Mouse (Mus musculus) CH12.LX (cell line): ENCODE measurements around the gene Calcoco1. TPM values are rescaled to one million over a fixed set of nuclear protein-coding genes. Genes with fewer than 3 reads are reported as not detected.

Experiments
- DNase-seq: peaks from one replicate; pipeline ENCODE4 v3.0.0-alpha.2; 2013; ENCODE audit errors: extremely low read depth
- H3K27ac ChIP-seq: 2 replicates; pipeline ENCODE4 v1.5.1; 2012; ENCODE audit warnings: low read depth, mild to moderate bottlenecking, control low read depth, moderate library complexity; ENCODE audit not compliant: insufficient read depth
- H3K27me3 ChIP-seq: replicated peaks from 2 replicates; pipeline ENCODE3; 2012; ENCODE audit warnings: inconsistent platforms
- H3K36me3 ChIP-seq, 2 experiments: replicated peaks in 1 of 2; 2 replicates each; pipeline versions ENCODE3 to v1.6.1; 2012; ENCODE audit warnings: inconsistent platforms in 1 of 2, low read length in 1 of 2, mild to moderate bottlenecking in 1 of 2, mixed read lengths in 1 of 2, moderate library complexity in 1 of 2; ENCODE audit not compliant: control insufficient read depth in 1 of 2, insufficient read depth in 1 of 2
- H3K4me1 ChIP-seq, 2 experiments: 2 replicates each; pipeline ENCODE4 v1.6.1; 2012; ENCODE audit warnings: inconsistent platforms in 1 of 2, moderate library complexity in 1 of 2; ENCODE audit not compliant: insufficient read depth in 2 of 2, control insufficient read depth in 1 of 2
- H3K4me2 ChIP-seq: 2 replicates; pipeline ENCODE4 v1.6.1; 2012; ENCODE audit warnings: low read depth, mild to moderate bottlenecking, control low read depth; ENCODE audit not compliant: poor library complexity, insufficient read depth, severe bottlenecking
- H3K4me3 ChIP-seq, 3 experiments: fragments of 150-350 bp in 1 of 3; sonication (generic) in 1 of 3; replicated peaks in 1 of 3; 2 replicates each; pipeline versions ENCODE3 to v1.5.1; 2011 to 2012; ENCODE audit warnings: low read depth in 2 of 3, low read length in 2 of 3, mild to moderate bottlenecking in 2 of 3, moderate library complexity in 2 of 3, control low read depth in 1 of 3, improper control_type of control experiment in 1 of 3, inconsistent platforms in 1 of 3, mixed read lengths in 1 of 3; ENCODE audit not compliant: poor library complexity in 1 of 3
- H3K79me2 ChIP-seq: replicated peaks from 2 replicates; pipeline ENCODE4 v1.6.1; 2012; ENCODE audit warnings: mild to moderate bottlenecking, moderate library complexity; ENCODE audit not compliant: control insufficient read depth, poor library complexity, insufficient read depth, severe bottlenecking; ENCODE audit errors: extremely low read depth
- H3K9ac ChIP-seq: 2 replicates; pipeline ENCODE4 v1.6.1; 2012; ENCODE audit warnings: low read depth, mild to moderate bottlenecking, control low read depth, moderate library complexity; ENCODE audit not compliant: insufficient read depth
- H3K9me3 ChIP-seq: replicated peaks from 2 replicates; pipeline ENCODE3; 2012; ENCODE audit warnings: low read length, inconsistent platforms, mixed read lengths
- CHD2 ChIP-seq: IDR thresholded peaks from 2 replicates; pipeline ENCODE4 v1.6.1; 2011; ENCODE audit warnings: low read length, improper control_type of control experiment
- ELF1 ChIP-seq: IDR thresholded peaks from 2 replicates; pipeline ENCODE4 v1.6.1; 2014; ENCODE audit warnings: low read depth, mild to moderate bottlenecking, inconsistent platforms, low read length, improper control_type of control experiment
- EP300 ChIP-seq: IDR thresholded peaks from 2 replicates; pipeline ENCODE4 v1.6.1; 2011; ENCODE audit warnings: low read length, improper control_type of control experiment
- GABPA ChIP-seq: IDR thresholded peaks from 2 replicates; pipeline ENCODE4 v1.6.1; 2012; ENCODE audit warnings: low read depth, low read length, improper control_type of control experiment, inconsistent platforms; ENCODE audit not compliant: insufficient replicate concordance
- HCFC1 ChIP-seq: IDR thresholded peaks from 2 replicates; pipeline ENCODE4 v1.6.1; 2012; ENCODE audit warnings: low read depth, mild to moderate bottlenecking, inconsistent platforms, low read length, improper control_type of control experiment
- JUND ChIP-seq: conservative IDR thresholded peaks from 2 replicates; pipeline ENCODE4 v1.6.1; 2011; ENCODE audit warnings: low read depth, low read length, improper control_type of control experiment
- KAT2A ChIP-seq: IDR thresholded peaks from 2 replicates; pipeline ENCODE4 v1.6.1; 2012; ENCODE audit warnings: low read length, improper control_type of control experiment, inconsistent platforms; ENCODE audit not compliant: insufficient replicate concordance
- MAX ChIP-seq: IDR thresholded peaks from 2 replicates; pipeline ENCODE4 v1.6.1; 2011; ENCODE audit warnings: low read length, improper control_type of control experiment
- MAZ ChIP-seq: IDR thresholded peaks from 2 replicates; pipeline ENCODE4 v1.6.1; 2012; ENCODE audit warnings: low read depth, mild to moderate bottlenecking, inconsistent platforms, low read length, improper control_type of control experiment, moderate library complexity
- MEF2A ChIP-seq: IDR thresholded peaks from 2 replicates; pipeline ENCODE4 v1.6.1; 2014; ENCODE audit warnings: low read depth, mild to moderate bottlenecking, inconsistent platforms, low read length, improper control_type of control experiment, borderline replicate concordance
- MXI1 ChIP-seq: IDR thresholded peaks from 2 replicates; pipeline ENCODE4 v1.6.1; 2011; ENCODE audit warnings: mild to moderate bottlenecking, low read depth, low read length, improper control_type of control experiment
- MYC ChIP-seq: IDR thresholded peaks from 2 replicates; pipeline ENCODE4 v1.6.1; 2011; ENCODE audit warnings: low read depth, mild to moderate bottlenecking, improper control_type of control experiment, low read length
- NELFE ChIP-seq: IDR thresholded peaks from 2 replicates; pipeline ENCODE4 v1.6.1; 2011; ENCODE audit warnings: low read depth, low read length, improper control_type of control experiment
- POLR2A ChIP-seq: IDR thresholded peaks from 2 replicates; pipeline ENCODE4 v1.6.1; 2011; ENCODE audit warnings: low read depth, mild to moderate bottlenecking, improper control_type of control experiment, low read length
- POLR2AphosphoS2 ChIP-seq: IDR thresholded peaks from 2 replicates; pipeline ENCODE4 v1.6.1; 2011; ENCODE audit warnings: low read depth, low read length, improper control_type of control experiment
- RCOR1 ChIP-seq: conservative IDR thresholded peaks from 2 replicates; pipeline ENCODE4 v1.6.1; 2012; ENCODE audit warnings: low read depth, mild to moderate bottlenecking, inconsistent platforms, low read length, improper control_type of control experiment
- SIN3A ChIP-seq: IDR thresholded peaks from 2 replicates; pipeline ENCODE4 v1.6.1; 2012; ENCODE audit warnings: low read length, improper control_type of control experiment, inconsistent platforms
- SMC3 ChIP-seq: IDR thresholded peaks from 2 replicates; pipeline ENCODE4 v1.6.1; 2011; ENCODE audit warnings: low read depth, low read length, improper control_type of control experiment
- TCF12 ChIP-seq: IDR thresholded peaks from 2 replicates; pipeline ENCODE4 v1.6.1; 2014; ENCODE audit warnings: low read depth, mild to moderate bottlenecking, inconsistent platforms, low read length, improper control_type of control experiment
- UBTF ChIP-seq: IDR thresholded peaks from 2 replicates; pipeline ENCODE4 v1.6.1; 2012; ENCODE audit warnings: low read depth, mild to moderate bottlenecking, inconsistent platforms, low read length, improper control_type of control experiment, moderate library complexity
- USF1 ChIP-seq: IDR thresholded peaks from 2 replicates; pipeline ENCODE4 v1.6.1; 2014; ENCODE audit warnings: low read depth, mild to moderate bottlenecking, inconsistent platforms, low read length, improper control_type of control experiment
- USF2 ChIP-seq: conservative IDR thresholded peaks from 2 replicates; pipeline ENCODE4 v1.6.1; 2011; ENCODE audit warnings: low read depth, low read length, improper control_type of control experiment
- ZMIZ1 ChIP-seq: IDR thresholded peaks from 2 replicates; pipeline ENCODE4 v1.6.1; 2012; ENCODE audit warnings: low read depth, mild to moderate bottlenecking, inconsistent platforms, low read length, improper control_type of control experiment
- ZNF384 ChIP-seq: IDR thresholded peaks from 2 replicates; pipeline ENCODE4 v1.6.1; 2012; ENCODE audit warnings: low read depth, low read length, improper control_type of control experiment, inconsistent platforms
- dilution Hi-C: fragments of 300-500 bp; cut with MboI; formaldehyde crosslinking; loops from 2 replicates; pipeline ENCODE4 v1.14.3; 2020; ENCODE audit warnings: low sequenced_read_pairs; ENCODE audit not compliant: extremely low pct_unique_long_range_greater_than_20kb, extremely low pct_ligation_motif_present
- in situ Hi-C: fragments of 300-500 bp; cut with MboI; formaldehyde crosslinking; loops from 3 replicates; pipeline ENCODE4 v1.14.3; 2019; ENCODE audit warnings: low sequenced_read_pairs, low pct_ligation_motif_present, low pct_unique_long_range_greater_than_20kb, mixed read lengths
- polyA plus RNA-seq: library from polyadenylated mRNA; unstranded; fragments of >175 nt; gene quantifications from 2 replicates; pipeline ENCODE4 v1.2.1, GENCODE M21; 2012; ENCODE audit warnings: low read depth; ENCODE audit not compliant: insufficient read length
- total RNA-seq, 2 experiments: library from RNA; depleted of rRNA; stranded (reverse); fragments of 300-350 nt in 1 of 2; fragments of >200 nt in 1 of 2; gene quantifications; 2 replicates each; pipeline ENCODE4 v1.2.3; 2012 to 2014

The Calcoco1 gene
- total RNA-seq (2012; rRNA removed) = 2.7 and 8.5 TPM in 2 replicates
- total RNA-seq (2014; rRNA removed) = 3.6 and 4.5 TPM in 2 replicates
- 7.6 and 9.7 TPM in 2 replicates for polyA plus RNA-seq

DNA sequence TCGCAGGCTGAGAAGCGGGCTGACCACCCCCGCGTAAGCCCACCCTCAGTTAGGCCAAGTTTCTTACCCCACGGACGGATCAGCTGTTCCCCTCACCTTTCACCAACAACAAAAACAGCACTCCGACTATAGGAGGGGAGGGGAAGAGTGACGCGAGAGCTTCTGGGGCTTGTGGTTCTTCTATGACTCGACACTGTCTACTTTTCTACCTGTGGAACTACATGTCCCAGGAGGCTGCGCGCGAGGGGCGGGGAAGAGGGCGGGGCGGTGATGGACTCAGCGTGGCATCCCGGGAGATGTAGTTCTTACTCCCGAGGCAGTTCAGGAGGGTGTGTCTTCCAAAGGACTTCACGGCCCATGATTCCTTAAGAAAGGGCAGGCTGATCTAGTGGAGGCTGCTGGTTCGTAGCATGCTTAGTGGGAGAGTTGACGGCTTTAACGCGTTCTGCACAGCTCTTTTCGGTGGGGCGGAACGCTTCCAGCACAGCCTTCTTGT lies at the start of gene Calcoco1:
Calcoco1 (minus strand) TSS at position 199 of the 496 bp plus-strand sequence.
- H3K27ac ChIP-seq = peak within 1 kb of the TSS; percentile 53
- TF ChIP-seq ELF1 (peak; percentile 81), UBTF (no peak), ZMIZ1 (no peak), USF1 (no peak), JUND (no peak), HCFC1 (peak; percentile 98), POLR2AphosphoS2 (no peak; the same call in 1 of the 2 replicates), NELFE (peak; percentile 26; the same call in 1 of the 2 replicates), SMC3 (no peak), SIN3A (peak; percentile 100), CHD2 (peak; percentile 72), MAZ (peak; percentile 99), POLR2A (peak; percentile 69), GABPA (peak; percentile 98; the same call in 1 of the 2 replicates), KAT2A (peak; percentile 100), RCOR1 (no peak), EP300 (no peak), TCF12 (peak; percentile 23; the same call in 1 of the 2 replicates), MYC (no peak), MXI1 (peak; percentile 76; the same call in 1 of the 2 replicates), MEF2A (no peak), ZNF384 (peak; percentile 61), USF2 (no peak), MAX (peak; percentile 69; the same call in 1 of the 2 replicates)
- peaks cover 3 to 18% of the 10 kb centered on the region in 2 experiments for H3K4me1 ChIP-seq
- H3K79me2 ChIP-seq = no peaks in the 10 kb centered on the region
- DNase-seq = peak; percentile 99
- in situ Hi-C loops (no loop called here), dilution Hi-C loops (no loop called here)
- H3K9ac ChIP-seq = peak within 1 kb of the TSS; percentile 72
- H3K4me3 ChIP-seq = peak within 1 kb of the TSS; percentile 64 to 90 (median 78)
- peaks cover 5 to 16% of the 10 kb centered on the region in 2 experiments for H3K36me3 ChIP-seq
- peaks cover 12% of the 10 kb centered on the region for H3K27me3 ChIP-seq
- peaks cover 2% of the 10 kb centered on the region for H3K9me3 ChIP-seq
- peak within 1 kb of the TSS; percentile 93 for H3K4me2 ChIP-seq
